Mouse (Mus musculus): ENCODE results near the gene Vhl.

GRCm38 (mm10) chr6:113623941-113624751 lies at the start of gene Vhl:
- no peak for TF ChIP-seq EP300 (IDR thresholded peaks at IDR 0.05; ENCODE audit: low read depth)
- TF ChIP-seq CTCF (IDR thresholded peaks at IDR 0.05; ENCODE audit: low read depth) = no peak; the same call in 1 of the 2 replicates
